Mouse (Mus musculus): ENCODE measurements at regions not wholly inside any gene's neighbourhood (a gene's known extent, or its start where the extent isn't known, plus 50 kb on each side); places are given as distances from the start of the nearest gene placed in this dataset.

- TF ChIP-seq CTCF (IDR thresholded peaks at IDR 0.05; ENCODE audit: extremely low read depth, insufficient read length, insufficient replicate concordance, low read depth, low read length) (no peak), POLR2A (IDR thresholded peaks at IDR 0.05; ENCODE audit: low read depth, low read length) (no peak)
Observed at GRCm38 (mm10) chr14:106579281-106579680, 473.3 kb downstream of the Trim52 start.

Measured in small intestine, adult 2 months (tissue).